Mouse (Mus musculus) lung, adult 2 months (tissue): ENCODE results near the gene Hoxc12.

Experiments
- CTCF ChIP-seq: fragments of 200-500 bp; IDR thresholded peaks from 2 replicates; pipeline ENCODE4 v1.5.1; 2011; ENCODE audit warnings: mild to moderate bottlenecking, low read length, control low read depth; ENCODE audit not compliant: insufficient read depth
- POLR2A ChIP-seq: fragments of 200-500 bp; IDR thresholded peaks from 2 replicates; pipeline ENCODE4 v1.6.1; 2011; ENCODE audit warnings: low read depth, mild to moderate bottlenecking, control low read depth, low read length, borderline replicate concordance; ENCODE audit errors: extremely low read depth

DNA sequence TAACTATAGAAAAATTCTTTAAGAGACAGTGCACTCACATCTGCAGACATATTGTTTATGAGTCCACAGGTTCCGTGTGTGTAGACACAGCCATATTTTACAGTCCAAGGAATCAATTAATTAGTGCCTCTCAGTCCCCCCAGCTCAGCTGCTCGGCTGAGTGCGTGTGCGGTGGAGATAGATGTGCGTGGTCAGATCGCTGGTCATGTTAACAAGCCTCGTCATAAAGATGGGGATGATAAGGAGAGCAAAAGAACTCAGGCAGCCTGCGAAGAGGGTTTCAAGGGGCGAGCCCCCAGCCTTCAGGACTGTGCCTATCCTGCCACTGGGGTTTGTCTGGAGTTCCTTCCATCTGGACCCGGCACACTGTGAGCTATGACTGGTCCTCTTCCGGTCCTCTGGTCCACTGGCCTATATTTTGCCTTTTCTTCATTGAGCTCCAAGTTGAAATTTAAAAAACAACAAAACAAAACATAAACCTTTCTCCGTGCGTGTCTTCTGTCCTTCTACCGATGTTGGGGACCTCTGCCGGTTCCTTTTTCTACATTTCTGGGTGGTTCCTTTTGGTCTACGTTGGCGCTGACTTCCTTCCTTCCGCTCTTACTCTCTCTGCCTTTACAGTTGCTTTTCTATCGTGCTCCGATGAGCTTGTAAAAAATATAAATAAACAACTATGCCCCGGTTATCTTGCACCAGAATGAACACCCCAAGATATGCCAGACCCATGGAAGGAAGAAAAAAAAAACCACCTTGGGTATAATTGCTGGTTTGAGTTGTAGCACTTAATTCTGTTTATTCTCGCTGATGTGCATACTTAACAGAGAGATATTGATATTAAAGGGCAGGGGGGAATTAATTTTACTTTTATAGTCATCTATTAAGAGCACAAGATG, 8.9 kb downstream of the Hoxc12 start:
- no peak for TF ChIP-seq CTCF
- TF ChIP-seq POLR2A: no peak
